Comparison of ENCODE assay signal across 25 mouse cellular contexts in the genomic region with DNA sequence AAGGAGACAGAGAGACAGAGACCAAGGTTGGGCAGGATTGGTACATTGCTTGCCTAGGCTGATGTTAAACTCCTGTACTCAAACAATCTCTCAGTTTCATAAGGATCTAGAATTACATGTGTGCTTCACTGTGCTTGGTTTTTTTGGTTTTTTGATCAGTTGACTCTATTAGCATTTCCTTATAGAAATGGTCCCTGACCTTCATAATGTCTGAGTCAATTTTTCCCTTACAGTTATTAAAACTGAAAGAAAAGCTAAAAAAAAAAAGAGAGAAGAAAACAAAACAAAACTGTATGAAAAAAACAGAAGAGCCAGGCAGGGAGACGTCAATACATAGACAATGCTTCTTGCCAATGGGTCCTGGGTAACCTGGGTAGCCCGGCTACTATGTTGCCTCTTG.
"Had no signal": no experiment of that assay in that cellular context is flagged by ENCODE, and none has a peak within 500 bp of the region (broad histone marks: within the 10 kb centered on the region; RNA-seq: fewer than 3 reads in every experiment).

No protein-coding gene starts in this region.

- H3K4me3 ChIP-seq: embryonic facial prominence, embryonic 10.5 days; embryonic facial prominence, embryonic 12.5 days; embryonic facial prominence, embryonic 13.5 days; embryonic facial prominence, embryonic 15.5 days; erythroblast, embryonic 14.5 days; forebrain, embryonic 10.5 days; forebrain, embryonic 12.5 days; forebrain, embryonic 13.5 days; forebrain, embryonic 15.5 days; gastrocnemius, adult 2 months; heart, adult 2 months; heart, embryonic 10.5 days had no signal

- H3K4me2 ChIP-seq: embryonic facial prominence, embryonic 12.5 days; embryonic facial prominence, embryonic 13.5 days; embryonic facial prominence, embryonic 15.5 days; forebrain, embryonic 12.5 days; forebrain, embryonic 13.5 days; forebrain, embryonic 15.5 days had no signal

- H3K9me3 ChIP-seq: embryonic facial prominence, embryonic 10.5 days; embryonic facial prominence, embryonic 12.5 days; embryonic facial prominence, embryonic 13.5 days; embryonic facial prominence, embryonic 15.5 days; forebrain, embryonic 10.5 days; forebrain, embryonic 12.5 days; forebrain, embryonic 13.5 days; forebrain, embryonic 15.5 days; heart, embryonic 10.5 days had no signal

- H3K27me3 ChIP-seq: embryonic facial prominence, embryonic 12.5 days; embryonic facial prominence, embryonic 13.5 days; embryonic facial prominence, embryonic 15.5 days; forebrain, embryonic 12.5 days; forebrain, embryonic 13.5 days; forebrain, embryonic 15.5 days had no signal

- H3K4me1 ChIP-seq: embryonic facial prominence, embryonic 10.5 days; embryonic facial prominence, embryonic 12.5 days; embryonic facial prominence, embryonic 13.5 days; embryonic facial prominence, embryonic 15.5 days; forebrain, embryonic 10.5 days; forebrain, embryonic 12.5 days; forebrain, embryonic 13.5 days; forebrain, embryonic 15.5 days; heart, embryonic 10.5 days had no signal

- H3K36me3 ChIP-seq: embryonic facial prominence, embryonic 10.5 days; embryonic facial prominence, embryonic 12.5 days; embryonic facial prominence, embryonic 13.5 days; embryonic facial prominence, embryonic 15.5 days; forebrain, embryonic 10.5 days; forebrain, embryonic 12.5 days; forebrain, embryonic 15.5 days; heart, embryonic 10.5 days had no signal

- H3K9ac ChIP-seq: embryonic facial prominence, embryonic 12.5 days; embryonic facial prominence, embryonic 13.5 days; embryonic facial prominence, embryonic 15.5 days; forebrain, embryonic 12.5 days; forebrain, embryonic 13.5 days; forebrain, embryonic 15.5 days; forebrain, postnatal 0 days had no signal

- DNase-seq: cerebellum, adult 9-10 months; cerebellum, adult 9-11 months; cerebellum, postnatal 14 days; cerebellum, postnatal 25 days; cerebellum, postnatal 36 days; embryo, embryonic 11 days; forebrain, postnatal 0 days; gastrocnemius, adult 2 months; gastrocnemius, postnatal 10 days; gastrocnemius, postnatal 14 days; gastrocnemius, postnatal 25 days; gastrocnemius, postnatal 36 days; heart, adult 11 months; heart, adult 18-20 months; heart, adult 2 months had no signal

- H3K27ac ChIP-seq: embryonic facial prominence, embryonic 10.5 days; embryonic facial prominence, embryonic 12.5 days; embryonic facial prominence, embryonic 13.5 days; embryonic facial prominence, embryonic 15.5 days; forebrain, embryonic 10.5 days; forebrain, embryonic 12.5 days; forebrain, embryonic 13.5 days; forebrain, embryonic 15.5 days; gastrocnemius, adult 2 months; heart, adult 2 months; heart, embryonic 10.5 days had no signal
